Mouse (Mus musculus): ENCODE results near the gene C2cd4a.

Gene C2cd4a

DNA sequence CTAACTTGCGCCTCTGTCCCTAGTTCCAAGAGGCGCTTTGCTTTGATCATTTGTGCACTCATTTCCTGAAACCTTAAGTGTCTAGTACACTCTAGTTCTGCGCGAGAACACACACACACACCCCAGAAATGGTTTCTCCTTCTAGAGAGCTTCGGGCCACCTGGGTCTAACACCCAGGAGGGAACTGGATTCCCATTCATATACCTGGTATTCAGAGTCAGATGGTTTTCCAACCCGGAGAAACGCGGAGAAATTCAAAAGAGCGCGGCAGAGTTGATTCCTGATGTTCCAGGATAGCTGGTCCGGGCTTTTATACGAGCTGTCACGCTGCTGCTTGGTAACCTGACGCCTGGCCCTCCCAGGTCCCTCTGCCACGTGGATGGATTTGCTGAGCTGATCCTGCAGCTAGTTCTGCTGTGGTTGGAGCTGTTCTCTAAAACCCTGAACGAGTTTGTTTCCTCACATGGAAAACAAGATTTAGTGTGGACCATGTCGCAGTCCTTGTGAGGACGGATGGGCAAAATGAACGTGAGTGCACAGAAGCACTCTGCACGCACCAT lies at the start of gene C2cd4a:
C2cd4a (minus strand) TSS at position 285 of the 560 bp plus-strand sequence.
- ATAC-seq (ENCODE audit: low TSS enrichment), result no peak

DNA sequence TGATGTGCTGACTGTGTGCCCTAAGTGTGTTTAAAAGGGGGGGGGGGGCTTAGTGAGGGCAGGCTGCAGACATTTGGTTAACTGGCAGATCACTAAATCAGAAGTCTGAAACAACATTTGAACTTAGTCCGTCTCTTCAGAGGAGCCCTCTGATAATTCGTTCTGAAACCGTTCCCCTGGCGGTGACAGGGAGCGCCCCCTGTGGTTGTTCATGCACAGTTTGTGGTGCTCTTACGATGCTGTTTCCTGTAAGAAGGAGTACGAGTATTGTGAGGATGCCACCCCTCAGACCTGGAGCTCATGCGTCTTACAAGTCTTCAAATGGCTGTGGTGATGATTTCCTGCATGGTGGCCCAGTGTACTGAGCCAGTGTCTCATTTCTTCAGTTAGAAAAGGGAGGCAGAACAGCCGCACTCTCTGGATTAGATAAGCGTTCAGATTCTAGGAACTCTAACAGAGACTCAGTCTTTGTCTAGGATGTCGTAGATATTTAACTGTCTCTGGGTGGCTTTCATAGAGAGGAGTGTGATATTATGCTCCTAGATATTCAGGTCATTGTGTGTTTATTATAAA lies 46.2 kb upstream of the C2cd4a start:
- no peak for ATAC-seq (ENCODE audit: low TSS enrichment)

DNA sequence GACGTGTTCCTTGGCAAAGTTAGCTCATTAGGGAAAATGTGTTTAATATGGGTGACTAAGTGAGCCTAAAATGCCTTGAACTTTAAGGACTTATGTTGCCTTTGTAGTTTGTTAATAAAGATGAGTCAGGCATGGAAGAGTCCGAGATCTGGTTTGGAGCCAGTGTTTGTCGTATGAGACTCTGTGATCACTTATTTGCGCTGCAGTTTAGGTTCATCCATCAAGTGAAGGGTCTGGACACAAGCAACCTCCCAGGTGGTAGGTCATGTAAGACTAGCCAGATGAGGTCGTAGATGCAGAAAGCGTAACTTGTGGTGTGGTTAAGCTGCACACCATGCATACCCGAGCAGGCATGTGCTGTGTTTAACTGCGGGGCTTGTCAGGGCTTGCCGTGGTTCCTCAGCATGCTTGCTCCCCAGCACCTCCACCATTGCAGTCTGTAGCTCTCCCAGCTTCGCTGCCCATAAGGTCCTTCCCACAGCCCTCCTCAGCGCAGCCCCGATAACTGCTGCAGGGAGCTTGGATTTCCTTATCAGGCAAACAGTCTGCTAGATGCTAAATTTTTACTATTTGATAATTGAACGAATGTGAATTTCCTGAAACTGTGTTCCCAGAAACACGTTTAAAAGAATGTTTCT lies 45.1 kb upstream of the C2cd4a start:
- ATAC-seq (ENCODE audit: low TSS enrichment), result no peak

GRCm38 (mm10) chr9:67875337-67875736 lies 43.2 kb upstream of the C2cd4a start:
- ATAC-seq (ENCODE audit: low TSS enrichment), result peak; percentile 41; the same call in 1 of the 2 replicates

DNA sequence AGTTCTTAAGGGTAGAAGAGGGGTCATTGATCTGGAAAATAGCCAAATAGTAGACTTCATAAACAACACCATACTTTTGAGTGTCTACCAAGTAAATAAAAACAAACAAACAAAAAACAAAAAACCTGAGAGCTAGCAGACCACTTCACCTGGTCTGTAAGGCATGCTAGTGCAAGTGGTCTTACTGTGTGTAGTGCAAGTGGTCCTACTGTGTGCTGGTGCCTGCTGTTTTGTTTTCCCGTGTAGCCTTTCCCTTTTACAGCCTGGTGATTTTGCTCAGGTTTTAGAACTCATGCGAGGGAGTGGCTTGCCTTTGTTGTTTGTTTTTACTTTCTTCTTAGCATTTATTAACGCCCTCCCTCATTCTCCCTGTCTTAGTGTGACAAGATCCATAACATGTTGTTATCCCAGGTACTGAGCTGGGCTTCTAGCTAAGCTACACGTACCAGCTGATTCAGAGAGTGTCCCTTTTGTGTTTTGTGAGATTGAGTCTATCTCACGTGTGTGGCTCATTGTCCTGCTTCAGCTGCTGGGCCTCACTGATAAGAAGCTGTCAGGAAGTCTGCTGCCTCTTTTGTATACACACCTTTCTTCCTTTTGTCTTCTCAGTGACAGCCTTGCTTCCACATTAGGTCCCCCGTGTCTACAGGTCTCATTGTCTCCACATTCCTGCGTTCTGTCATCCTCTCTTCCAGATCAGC lies 42.5 kb upstream of the C2cd4a start:
- no peak for ATAC-seq (ENCODE audit: low TSS enrichment)

DNA sequence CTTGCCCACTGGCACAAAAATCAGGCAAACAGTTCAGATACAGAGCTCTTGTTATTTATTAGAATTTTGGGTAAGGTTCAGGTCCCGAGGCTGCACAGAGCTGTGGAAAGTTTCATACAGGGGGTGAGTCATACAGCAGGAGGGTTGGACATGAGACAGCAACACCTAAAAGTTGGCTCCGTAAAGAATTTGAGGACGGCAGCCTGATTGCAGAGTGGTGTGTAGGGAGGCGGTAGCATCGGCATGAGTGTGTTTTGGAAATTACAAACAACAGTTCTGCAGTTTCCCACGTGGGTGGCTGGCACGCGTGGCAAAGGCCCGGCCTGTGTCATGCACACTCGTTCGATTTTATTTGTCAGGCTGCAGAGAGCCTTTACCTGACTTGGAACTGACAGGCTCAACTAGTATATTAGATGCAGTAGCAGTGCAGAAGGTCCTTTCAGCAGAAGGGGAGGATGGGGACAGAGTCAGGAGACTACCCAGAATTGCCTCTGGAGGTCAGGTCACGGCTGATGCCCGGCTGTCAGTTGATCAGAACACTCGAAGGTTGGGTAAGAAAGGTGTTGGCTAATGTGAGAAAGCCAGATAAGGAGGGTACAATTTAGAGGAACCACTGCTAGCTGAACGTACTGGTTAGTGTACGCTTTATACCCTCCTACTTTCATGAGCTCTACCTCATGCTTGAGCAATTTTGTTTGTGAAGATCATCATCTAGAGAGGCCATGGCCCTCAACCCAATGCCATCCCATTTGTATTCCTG lies 37.7 kb upstream of the C2cd4a start:
- peak; percentile 96 for ATAC-seq (ENCODE audit: low TSS enrichment)

- ATAC-seq (ENCODE audit: low TSS enrichment), result no peak
Measured at GRCm38 (mm10) chr9:67867411-67867810, 35.3 kb upstream of the C2cd4a start.

DNA sequence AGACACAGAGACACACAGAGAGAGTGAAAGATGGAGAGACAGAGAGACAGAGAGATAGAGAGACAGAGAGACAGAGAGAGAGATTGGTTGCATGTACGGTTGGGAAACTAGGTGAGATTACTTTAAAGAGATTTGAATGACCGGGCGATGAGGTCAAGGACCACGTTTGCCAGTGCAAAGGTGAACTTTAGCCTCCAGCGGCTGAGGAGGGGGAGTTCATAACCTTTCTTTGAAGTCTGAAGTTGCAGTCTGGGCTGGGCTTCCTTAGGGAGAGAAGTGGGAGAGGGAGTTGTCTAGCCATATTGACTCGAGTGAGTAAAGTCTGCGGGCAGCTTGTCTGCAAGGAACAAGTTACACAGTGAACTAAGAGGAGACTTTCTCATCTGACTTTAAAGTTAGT lies 33.3 kb upstream of the C2cd4a start:
- ATAC-seq (ENCODE audit: low TSS enrichment), result no peak

- no peak for ATAC-seq (ENCODE audit: low TSS enrichment)
Measured at GRCm38 (mm10) chr9:67864011-67864410, 31.9 kb upstream of the C2cd4a start.

DNA sequence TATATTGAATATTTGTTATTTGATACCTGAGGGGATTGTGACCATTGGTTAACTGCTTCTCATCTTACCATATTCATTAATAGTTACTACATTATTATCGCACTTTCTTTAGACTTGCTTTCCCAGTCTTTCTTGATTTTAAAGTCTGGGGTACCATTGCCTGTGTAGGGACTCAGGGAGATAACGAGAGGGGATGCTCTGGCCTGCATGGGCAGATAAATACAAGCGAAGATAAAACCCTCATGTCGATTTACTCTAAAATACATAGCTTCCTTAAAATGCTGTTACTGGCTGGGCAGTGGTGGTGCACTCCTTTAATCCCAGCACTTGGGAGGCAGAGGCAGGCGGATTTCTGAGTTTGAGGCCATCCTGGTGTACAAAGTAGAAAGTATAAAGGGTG lies 31.2 kb upstream of the C2cd4a start:
- no peak for ATAC-seq (ENCODE audit: low TSS enrichment)

- ATAC-seq (ENCODE audit: low TSS enrichment), result no peak
Measured at GRCm38 (mm10) chr9:67860273-67860672, 28.1 kb upstream of the C2cd4a start.

DNA sequence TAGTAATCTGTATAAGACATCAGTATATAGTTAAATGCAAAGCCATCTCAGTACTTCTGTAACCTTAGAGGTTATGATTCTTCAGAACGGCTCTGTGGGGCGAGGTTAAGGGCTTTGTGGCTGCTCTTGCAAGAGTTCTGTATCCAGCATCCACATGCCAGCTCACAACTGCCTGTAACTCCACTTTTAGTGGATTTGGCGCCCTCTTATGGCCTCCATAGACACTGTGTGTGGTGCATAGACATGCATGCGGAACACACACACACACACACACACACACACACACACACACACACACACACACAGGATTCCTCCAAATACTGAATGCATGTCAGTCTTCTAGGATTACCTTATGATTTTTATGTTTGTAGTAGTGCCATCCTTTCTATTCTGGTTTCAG lies 19.0 kb upstream of the C2cd4a start:
- no peak for ATAC-seq (ENCODE audit: low TSS enrichment)

- ATAC-seq (ENCODE audit: low TSS enrichment), result no peak
Measured at GRCm38 (mm10) chr9:67849846-67850245, 17.7 kb upstream of the C2cd4a start.

DNA sequence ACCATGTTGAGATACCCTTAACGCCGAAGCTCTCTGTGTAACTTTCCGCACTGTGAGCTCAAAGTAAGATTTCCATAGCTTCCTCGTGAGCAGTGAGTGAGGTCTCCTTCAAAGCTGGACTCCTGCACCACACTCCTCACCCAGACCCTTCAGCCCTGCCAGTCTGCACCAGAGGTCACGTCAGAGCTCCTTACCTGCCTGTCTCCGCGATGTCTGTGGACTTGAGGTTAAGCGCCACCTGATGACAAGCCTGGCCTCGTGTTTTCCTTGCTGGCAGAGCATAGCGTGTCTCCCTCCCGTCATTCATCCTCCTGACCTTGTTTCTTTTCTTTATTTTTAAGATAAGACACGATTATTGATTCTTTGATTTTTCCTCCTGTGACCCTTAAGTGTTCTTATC lies 17.3 kb upstream of the C2cd4a start:
- ATAC-seq (ENCODE audit: low TSS enrichment), result no peak

DNA sequence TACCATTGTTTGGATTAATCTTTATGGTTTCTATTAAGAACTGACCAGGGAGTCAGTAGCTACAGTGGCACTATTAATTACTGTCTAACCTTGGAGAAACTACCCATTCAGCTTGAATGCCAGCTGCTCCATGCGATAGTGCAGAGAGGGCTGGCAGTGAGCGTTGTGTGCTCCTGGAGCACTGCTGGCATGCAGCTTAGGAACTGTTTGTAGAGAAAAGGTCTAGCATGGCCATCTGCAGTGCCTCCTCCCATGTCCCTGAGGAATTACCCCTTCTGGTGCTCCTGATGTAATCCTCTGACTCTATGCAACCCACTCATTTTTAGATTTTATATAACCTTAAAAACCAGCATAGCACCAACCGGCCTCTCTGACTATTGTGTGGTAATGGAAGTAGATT lies 15.5 kb upstream of the C2cd4a start:
- no peak for ATAC-seq (ENCODE audit: low TSS enrichment)

DNA sequence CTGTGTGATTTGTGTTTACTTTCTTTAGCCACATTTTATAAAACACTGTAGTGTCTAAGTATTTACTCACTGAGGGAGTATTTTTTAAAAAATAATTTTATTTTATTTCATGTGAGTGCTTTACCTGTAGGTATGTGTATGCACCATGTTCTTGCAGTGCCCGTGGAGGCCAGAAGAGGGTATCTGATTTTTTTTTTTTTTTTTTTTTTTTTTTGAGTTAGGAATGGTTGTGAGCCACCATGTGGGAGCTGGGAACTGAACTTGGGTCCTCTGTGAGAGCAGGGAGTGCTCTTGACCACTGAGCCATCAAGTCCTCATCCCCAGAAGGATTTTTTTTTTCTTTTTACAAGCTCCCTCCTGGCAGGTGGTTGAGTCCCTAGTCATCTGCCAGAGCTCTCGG lies 14.0 kb upstream of the C2cd4a start:
- ATAC-seq (ENCODE audit: low TSS enrichment), result no peak

- no peak; the same call in 1 of the 2 replicates for ATAC-seq (ENCODE audit: low TSS enrichment)
Measured at GRCm38 (mm10) chr9:67845648-67846047, 13.5 kb upstream of the C2cd4a start.

GRCm38 (mm10) chr9:67845012-67845411 lies 12.9 kb upstream of the C2cd4a start:
- no peak for ATAC-seq (ENCODE audit: low TSS enrichment)

DNA sequence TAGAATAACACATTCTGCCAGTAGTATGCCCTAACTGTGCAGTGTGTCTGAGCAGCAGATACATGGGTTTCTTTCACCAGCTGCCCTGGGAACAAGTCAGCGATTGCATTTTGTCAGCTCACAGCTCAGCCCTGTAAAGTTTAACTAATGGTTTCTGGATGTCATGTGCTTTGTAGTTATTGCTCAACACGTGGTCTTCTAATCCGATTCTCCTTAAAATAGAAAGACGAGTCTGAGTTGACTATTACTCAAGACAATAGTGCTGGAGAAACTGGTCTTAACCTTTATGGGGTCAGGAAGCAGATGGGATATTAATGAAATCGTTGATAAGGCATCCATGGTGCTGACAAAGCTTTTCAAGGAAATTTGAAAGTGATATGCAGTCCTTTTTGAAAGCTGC lies 10.7 kb upstream of the C2cd4a start:
- ATAC-seq (ENCODE audit: low TSS enrichment), result no peak

GRCm38 (mm10) chr9:67839981-67840859 lies 8.1 kb upstream of the C2cd4a start, which contains the start of gene Vps13c:
Gene Vps13c, plus strand, starts transcription at chr9:67840396.
- peak; percentile 96 for ATAC-seq (ENCODE audit: low TSS enrichment)

- no peak for ATAC-seq (ENCODE audit: low TSS enrichment)
Measured at GRCm38 (mm10) chr9:67837311-67837710, 5.2 kb upstream of the C2cd4a start.

All from frontal cortex, adult (tissue).